Mouse (Mus musculus): ENCODE measurements around the gene Trex1.

Gene Trex1

GRCm38 (mm10) chr9:109084922-109085321, 25.4 kb upstream of the Trex1 start:
- DNase-seq: no peak

- peak; percentile 75 to 76 for DNase-seq
These were observed 22.7 kb upstream of the Trex1 start, which contains the start of the genes Ccdc51 and Tma7 for GRCm38 (mm10) chr9:109082124-109082800. Gene Ccdc51 (plus strand): TSS chr9:109082493. Gene Tma7 (minus strand): TSS chr9:109082587.

GRCm38 (mm10) chr9:109081749-109082123, 22.2 kb upstream of the Trex1 start:
- no peak for DNase-seq

- no peak for DNase-seq
These were observed 21.0 kb upstream of the Trex1 start for GRCm38 (mm10) chr9:109080516-109080915.

GRCm38 (mm10) chr9:109073661-109074573, 14.4 kb upstream of the Trex1 start, which contains the start of gene Atrip:
Gene Atrip (minus strand): TSS chr9:109074124.
- DNase-seq: peak; percentile 78 to 86

- no peak for DNase-seq
These were observed 8.7 kb upstream of the Trex1 start for GRCm38 (mm10) chr9:109068095-109068735.

GRCm38 (mm10) chr9:109060898-109061295, 1.4 kb upstream of the Trex1 start:
- no peak for DNase-seq

GRCm38 (mm10) chr9:109060184-109060897, 807 bp upstream of the Trex1 start:
- peak; percentile 22 to 23 for DNase-seq

GRCm38 (mm10) chr9:109058006-109058765, 1.3 kb downstream of the Trex1 start:
- DNase-seq: peak; percentile 19 to 49

- peak in 1 of 2 experiments; percentile 27 for DNase-seq
These were observed 2.0 kb downstream of the Trex1 start for GRCm38 (mm10) chr9:109057543-109057942.

- DNase-seq: no peak
These were observed 2.6 kb downstream of the Trex1 start for GRCm38 (mm10) chr9:109056916-109057315.

- no peak for DNase-seq
These were observed 3.3 kb downstream of the Trex1 start for GRCm38 (mm10) chr9:109056081-109056690.

- DNase-seq: no peak
These were observed 4.1 kb downstream of the Trex1 start for GRCm38 (mm10) chr9:109055271-109056030.

- DNase-seq: peak; percentile 57 to 59
These were observed 4.8 kb downstream of the Trex1 start for GRCm38 (mm10) chr9:109054712-109055111.

GRCm38 (mm10) chr9:109053851-109054250, 5.7 kb downstream of the Trex1 start:
- no peak for DNase-seq

- DNase-seq: no peak
These were observed 6.2 kb downstream of the Trex1 start for GRCm38 (mm10) chr9:109053366-109053765.

- DNase-seq: peak; percentile 50 to 56
These were observed 6.9 kb downstream of the Trex1 start for GRCm38 (mm10) chr9:109052490-109053260.

- peak; percentile 51 to 65 for DNase-seq
These were observed 7.7 kb downstream of the Trex1 start for GRCm38 (mm10) chr9:109051651-109052489.

All from spleen, adult 18-20 months (tissue).